Mouse (Mus musculus): ENCODE measurements around the gene Shisal1. TPM values are rescaled to one million over a fixed set of nuclear protein-coding genes. Genes with fewer than 3 reads are reported as not detected.

The Shisal1 gene
- total RNA-seq (2021), result 10 to 100 TPM; 59.9 to 61.7 TPM

GRCm38 (mm10) chr15:84446997-84447396 lies at the start of gene Shisal1:
Gene Shisal1 (minus strand): TSS chr15:84447097.
- no peak for DNase-seq

DNA sequence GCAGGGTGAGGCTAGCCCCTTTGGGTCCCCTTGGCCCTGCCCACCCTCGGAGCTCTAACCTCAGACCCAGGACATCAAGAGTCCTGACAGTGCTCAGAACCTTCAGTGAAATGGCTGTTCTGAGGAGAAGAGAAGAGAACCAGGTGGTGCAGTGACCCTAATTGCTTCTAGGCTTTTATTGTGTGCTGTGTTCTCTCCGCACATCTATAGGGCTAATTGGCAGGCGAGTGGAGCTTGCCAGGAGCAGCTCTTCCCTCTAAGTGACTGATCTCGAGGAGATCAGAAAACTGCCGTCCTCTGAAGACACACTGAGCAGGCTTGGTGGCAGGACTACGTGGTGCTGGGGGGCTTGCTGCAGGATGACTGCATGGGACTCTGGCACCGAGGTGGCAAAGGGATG lies 43.6 kb upstream of the Shisal1 start:
- DNase-seq, result no peak

DNA sequence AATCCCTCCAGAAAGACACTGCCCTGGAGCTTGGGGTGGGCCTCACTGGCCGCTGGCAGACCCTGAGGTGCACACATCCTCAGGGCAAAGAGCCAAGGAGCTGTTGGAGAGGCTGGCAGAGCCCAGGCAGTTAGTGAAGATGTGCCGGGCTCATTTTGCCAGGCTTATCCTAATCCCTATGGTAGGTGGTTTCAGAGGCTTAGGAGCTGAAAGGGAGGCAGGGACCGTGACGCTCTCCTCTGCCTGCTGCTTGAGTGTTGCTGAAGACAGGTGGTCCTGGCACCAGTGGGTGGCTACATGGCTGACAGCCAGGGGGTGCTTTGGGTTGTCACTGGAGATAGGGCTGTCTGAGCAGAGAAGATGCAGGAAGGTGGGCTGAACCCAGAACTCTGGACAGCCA lies 37.4 kb upstream of the Shisal1 start:
- peak in 1 of 2 experiments; percentile 25 for DNase-seq

GRCm38 (mm10) chr15:84483622-84484021 lies 36.7 kb upstream of the Shisal1 start:
- DNase-seq, result no peak

DNA sequence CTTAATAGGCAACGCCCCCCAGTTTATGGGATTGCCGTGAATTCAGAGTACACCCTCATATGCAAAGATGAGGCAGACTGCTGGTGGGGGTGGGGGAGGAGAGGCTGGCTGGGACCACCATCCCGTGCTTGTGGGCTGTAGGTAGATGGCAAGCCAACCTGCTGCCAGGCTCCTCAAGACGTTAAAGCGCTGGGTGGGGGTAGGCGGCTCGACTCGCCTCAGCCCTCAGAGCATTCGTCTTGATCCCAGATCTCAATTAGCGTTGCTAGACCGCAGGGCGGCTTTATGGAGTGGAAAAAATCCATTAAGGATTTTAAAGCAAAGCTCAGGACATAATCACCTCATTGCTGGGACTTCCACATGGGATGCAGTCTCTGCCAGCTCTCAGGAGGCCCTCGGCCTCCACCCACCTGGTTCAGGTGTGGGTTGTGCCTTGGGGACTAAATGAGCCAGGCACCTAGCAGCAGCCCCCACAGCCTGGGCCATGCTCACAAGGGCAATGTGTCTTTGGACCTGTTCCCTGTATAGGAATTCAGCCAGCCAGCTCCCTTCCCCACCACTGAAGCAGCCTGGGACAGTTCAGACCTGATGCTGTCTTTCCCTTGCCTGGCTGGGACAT lies 34.5 kb upstream of the Shisal1 start:
- DNase-seq, result no peak

- peak in 1 of 2 experiments; percentile 47 for DNase-seq
Observed at GRCm38 (mm10) chr15:84469391-84469790, 22.5 kb upstream of the Shisal1 start.

DNA sequence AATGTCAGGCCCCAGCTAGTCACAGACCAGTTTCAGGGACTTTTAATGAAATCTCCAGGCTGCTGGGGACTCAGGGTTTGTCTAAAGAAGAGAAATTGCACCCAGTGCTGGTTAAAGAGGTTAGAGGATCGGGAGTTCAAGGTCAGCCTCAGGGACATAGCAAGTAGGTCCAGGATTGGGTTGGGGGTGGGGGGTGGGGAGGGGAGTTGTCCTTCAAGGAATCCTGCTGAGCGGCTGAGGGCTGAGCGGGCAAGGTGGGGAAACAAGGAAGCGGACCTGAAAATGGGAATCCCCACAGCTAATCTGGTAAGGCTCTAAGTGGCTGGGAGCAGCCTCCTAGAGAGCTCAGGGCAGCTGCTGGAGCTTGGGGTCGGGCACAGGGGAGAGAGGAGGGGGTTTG lies 20.9 kb upstream of the Shisal1 start:
- DNase-seq, result no peak

GRCm38 (mm10) chr15:84466458-84467267 lies 19.8 kb upstream of the Shisal1 start:
- no peak for DNase-seq

GRCm38 (mm10) chr15:84461429-84461828 lies 14.5 kb upstream of the Shisal1 start:
- DNase-seq, result no peak

- no peak for DNase-seq
Observed at GRCm38 (mm10) chr15:84458983-84459382, 12.1 kb upstream of the Shisal1 start.

- DNase-seq, result no peak
Observed at GRCm38 (mm10) chr15:84455286-84455685, 8.4 kb upstream of the Shisal1 start.

DNA sequence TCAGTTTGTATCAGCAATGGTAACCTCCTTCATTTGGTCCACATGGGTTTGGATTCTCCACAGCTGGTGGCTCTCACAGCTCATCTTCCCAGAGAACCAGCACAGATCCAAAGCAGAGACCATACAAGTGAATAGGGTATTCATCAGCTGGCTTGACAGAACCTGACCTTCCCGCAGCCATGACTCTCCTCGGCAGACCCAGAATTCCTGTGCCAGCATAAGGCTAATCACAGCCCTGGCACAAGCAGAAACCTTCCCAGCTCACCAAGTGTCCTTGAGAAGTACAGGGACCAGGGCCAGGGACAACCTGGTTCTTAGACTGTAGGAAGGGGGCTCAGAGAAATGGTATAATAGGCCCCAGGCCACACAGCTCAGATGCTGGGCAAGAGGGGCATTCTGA lies 6.2 kb upstream of the Shisal1 start:
- DNase-seq, result no peak

- DNase-seq, result peak; percentile 62 to 66
Observed at GRCm38 (mm10) chr15:84450441-84451183, 3.7 kb upstream of the Shisal1 start.

DNA sequence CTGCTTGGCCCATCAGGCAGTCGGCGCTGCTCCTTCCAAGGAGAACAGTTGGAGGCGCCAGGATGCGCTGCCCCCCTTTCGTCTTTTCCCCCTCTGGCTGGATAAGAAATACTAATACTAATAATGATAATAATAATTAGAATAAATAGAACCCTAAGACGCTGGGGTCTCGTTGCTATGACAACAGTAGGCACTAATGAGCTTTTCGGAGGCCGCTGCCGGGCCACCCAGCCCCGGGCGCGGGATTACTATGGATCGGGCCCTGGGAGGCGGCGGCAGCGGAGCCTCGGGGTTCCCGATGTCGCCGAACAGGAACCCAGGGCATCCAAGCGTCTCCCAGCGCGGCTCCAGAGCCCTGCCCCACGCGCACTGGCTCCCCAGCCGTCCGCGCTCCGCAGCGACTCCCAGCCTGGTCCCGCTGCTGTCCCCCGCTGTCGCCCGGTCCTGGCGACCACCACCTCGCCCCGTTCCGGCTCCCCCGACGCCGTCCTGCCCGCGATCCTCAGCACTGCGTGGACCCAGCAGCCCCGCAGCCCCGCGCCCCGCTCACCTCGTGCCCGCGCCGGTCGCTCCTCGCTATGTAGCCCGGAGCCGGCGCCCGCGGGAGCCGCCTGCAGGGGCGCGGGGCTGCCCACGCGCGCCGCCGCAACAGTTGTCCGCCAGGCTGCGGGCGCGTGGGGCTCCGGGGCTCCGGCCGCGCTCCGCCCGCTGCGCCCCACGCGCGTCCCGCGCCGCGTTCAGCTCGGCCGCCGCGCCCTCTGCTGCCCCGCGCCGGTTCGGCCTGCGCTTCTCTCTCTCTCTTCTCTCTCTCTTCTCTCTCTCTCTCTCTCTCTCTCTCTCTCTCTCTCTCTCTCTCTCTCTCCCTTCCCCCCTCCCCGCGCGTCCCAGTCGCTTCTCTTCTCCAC lies 833 bp downstream of the Shisal1 start:
- DNase-seq, result peak in 1 of 2 experiments; percentile 50

DNA sequence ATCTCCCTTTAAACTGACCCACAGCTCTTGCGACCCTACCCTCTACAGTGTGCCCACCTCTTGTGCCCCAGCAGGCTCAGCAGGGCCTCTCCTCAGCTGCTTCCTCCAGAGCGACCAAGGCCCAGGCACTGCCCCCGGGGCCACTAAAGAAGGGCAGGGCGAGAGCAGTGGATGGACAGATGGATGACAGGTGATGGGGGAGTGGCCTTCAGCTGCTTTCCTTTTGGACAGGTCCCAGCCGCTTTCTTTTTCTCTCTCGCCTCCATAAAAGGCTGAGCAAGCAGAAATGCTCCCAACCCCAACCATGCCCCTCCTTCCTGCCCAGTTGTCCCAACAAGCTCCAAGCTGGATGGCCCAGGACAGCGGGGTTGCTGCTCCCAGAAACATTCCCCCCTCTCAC lies 2.7 kb downstream of the Shisal1 start:
- no peak for DNase-seq

DNA sequence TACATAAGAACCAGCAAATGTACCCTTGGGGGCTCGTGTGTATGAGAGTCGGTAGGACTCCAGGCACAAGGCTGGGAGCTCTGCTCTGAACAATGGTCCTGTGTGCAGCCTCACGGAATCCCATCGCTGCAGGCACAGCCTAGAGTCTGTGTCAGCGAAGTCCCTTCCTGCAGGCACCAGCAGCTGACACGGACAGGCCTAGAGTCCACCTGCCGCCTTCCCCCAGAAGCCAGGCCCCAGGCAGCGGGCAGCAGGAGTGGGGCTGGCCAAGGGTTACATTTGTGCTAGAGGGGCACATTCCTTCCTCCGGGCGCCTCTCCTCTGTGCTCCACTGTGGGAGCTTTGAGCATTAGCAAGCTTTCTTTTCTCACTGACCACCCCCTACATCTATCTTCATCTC lies 3.3 kb downstream of the Shisal1 start:
- DNase-seq, result no peak

- no peak for DNase-seq
Observed at GRCm38 (mm10) chr15:84441682-84442315, 5.1 kb downstream of the Shisal1 start.

GRCm38 (mm10) chr15:84440820-84441219 lies 6.1 kb downstream of the Shisal1 start:
- DNase-seq, result no peak

DNA sequence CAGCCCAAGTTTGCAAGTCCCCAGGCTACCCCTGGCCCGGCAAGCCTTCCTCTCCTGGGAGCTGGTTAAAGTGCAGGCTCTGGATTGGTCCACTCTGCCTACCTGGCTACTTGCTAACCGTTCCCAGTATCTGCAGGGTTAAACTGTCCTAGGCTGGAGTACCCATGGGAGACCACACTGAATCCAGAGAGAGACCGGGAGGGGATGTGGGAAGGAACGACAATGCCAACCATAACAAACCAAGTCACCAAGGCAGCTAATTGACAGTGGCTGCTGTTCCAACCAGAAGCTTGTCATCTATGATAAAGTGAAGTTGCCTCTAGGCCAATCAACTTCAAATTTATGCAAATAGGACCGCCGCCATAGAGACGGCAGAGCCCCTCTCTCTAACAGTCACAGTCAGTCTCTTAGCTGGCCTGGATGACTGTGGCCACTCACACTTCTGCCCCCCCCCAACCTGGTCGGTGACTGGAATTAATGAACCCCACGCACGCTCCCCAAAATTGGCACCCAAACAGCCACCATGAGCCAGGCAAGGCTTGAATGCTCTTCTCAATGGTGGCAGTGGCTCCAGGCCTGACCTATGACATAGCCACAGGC lies 13.2 kb downstream of the Shisal1 start:
- no peak for DNase-seq

- DNase-seq, result no peak
Observed at GRCm38 (mm10) chr15:84430482-84430881, 16.4 kb downstream of the Shisal1 start.

- DNase-seq, result no peak
Observed at GRCm38 (mm10) chr15:84427624-84428023, 19.3 kb downstream of the Shisal1 start.
